Comparison of ENCODE assay signal across 18 mouse cellular contexts in genomic region chr17:8888639-8889038, GRCm38 (mm10).
"Had no signal": no experiment of that assay in that cellular context is flagged by ENCODE, and none has a peak within 500 bp of the region (broad histone marks: within the 10 kb centered on the region; RNA-seq: fewer than 3 reads in every experiment).

No protein-coding gene starts in this region.

- H3K27ac ChIP-seq: lung, embryonic 15.5 days; macrophage; midbrain, embryonic 12.5 days; neural tube, embryonic 12.5 days; stomach, embryonic 15.5 days; stomach, postnatal 0 days had no signal

- H3K27me3 ChIP-seq: lung, embryonic 15.5 days; megakaryocyte, embryonic 14.5 days; midbrain, embryonic 12.5 days; neural tube, embryonic 12.5 days; stomach, embryonic 15.5 days had no signal

- DNase-seq: liver, postnatal 0 days; lung, adult 2 months; lung, postnatal 14 days; lung, postnatal 36 days; midbrain, embryonic 14.5 days; right cerebral cortex, postnatal 14 days; thymus, adult 2 months; thymus, postnatal 25 days; thymus, postnatal 4 days had no signal

- H3K9ac ChIP-seq: liver, postnatal 0 days; lung, embryonic 15.5 days; midbrain, embryonic 12.5 days; neural tube, embryonic 12.5 days; stomach, embryonic 15.5 days had no signal

- H3K36me3 ChIP-seq: lung, embryonic 15.5 days; midbrain, embryonic 12.5 days; neural tube, embryonic 12.5 days; stomach, embryonic 15.5 days had no signal

- ATAC-seq: liver, postnatal 0 days; lung, postnatal 0 days; midbrain, embryonic 16.5 days had no signal

- H3K4me2 ChIP-seq: lung, embryonic 15.5 days; midbrain, embryonic 12.5 days; neural tube, embryonic 12.5 days; stomach, embryonic 15.5 days had no signal

- H3K4me3 ChIP-seq: lung, embryonic 15.5 days; midbrain, embryonic 12.5 days; neural tube, embryonic 12.5 days; stomach, embryonic 15.5 days had no signal

- H3K9me3 ChIP-seq: lung, embryonic 15.5 days; megakaryocyte, embryonic 14.5 days; midbrain, embryonic 12.5 days; neural tube, embryonic 12.5 days; stomach, embryonic 15.5 days had no signal

- H3K4me1 ChIP-seq: stomach, embryonic 15.5 days had no signal
